Mouse (Mus musculus): ENCODE measurements at regions not wholly inside any gene's neighbourhood (a gene's known extent, or its start where the extent isn't known, plus 50 kb on each side); places are given as distances from the start of the nearest gene placed in this dataset.

DNA sequence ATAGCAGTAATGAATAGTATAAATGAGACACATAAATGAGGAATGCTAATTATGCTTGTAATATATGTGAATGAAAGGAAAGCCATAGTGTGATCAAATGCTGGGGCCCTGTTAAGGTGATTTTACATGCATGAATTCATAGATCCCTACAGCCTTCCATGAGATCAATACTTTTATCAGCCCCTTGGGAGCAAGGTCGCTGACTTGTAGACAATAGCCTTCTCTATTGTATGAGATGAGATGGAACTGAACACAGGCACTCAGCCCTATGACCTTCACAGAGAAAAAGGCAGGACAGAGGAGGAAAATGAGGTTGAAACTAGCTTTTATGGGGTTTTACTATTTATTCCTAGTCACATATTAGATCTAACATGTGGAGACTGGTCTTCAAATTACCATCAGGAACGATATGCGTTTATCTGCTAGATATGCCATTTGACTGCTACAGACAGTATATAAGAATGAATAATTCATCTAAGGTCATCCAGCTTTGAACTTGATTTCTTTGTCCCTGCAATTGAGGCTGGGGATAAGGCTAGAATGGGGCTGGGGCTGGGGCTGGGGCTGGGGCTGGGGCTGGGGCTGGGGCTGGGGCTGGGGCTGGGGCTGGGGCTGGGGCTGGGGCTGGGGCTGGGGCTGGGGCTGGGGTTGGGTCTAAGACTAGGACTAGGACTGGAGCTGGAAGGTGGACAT lies 1390.0 kb upstream of the Lrrc6 start:
- no peak for TF ChIP-seq CTCF (IDR thresholded peaks at IDR 0.05; ENCODE audit: low read depth)
- no peak for TF ChIP-seq EP300 (IDR thresholded peaks at IDR 0.05; ENCODE audit: low read depth)

Measured in heart, postnatal 0 days (tissue).